Mouse (Mus musculus) kidney, embryonic 15.5 days (tissue): ENCODE measurements around the gene Armc7. TPM values are rescaled to one million over a fixed set of nuclear protein-coding genes. Genes with fewer than 3 reads are reported as not detected.
A peak's percentile ranks its signal among the peaks of the same experiment; 100 is the strongest.
"Not testable (repeated sequence)": the region's sequence is repeated elsewhere in the genome, so short reads cannot be mapped to it uniquely, and the experiment has no call there.

ENCODE experiments used
- ATAC-seq: fragments of 200-750 bp; cut with Nextera tagmentation; replicated peaks from 2 replicates; pipeline ENCODE4 v1.8.0; 2017; ENCODE audit warnings: moderate TSS enrichment; ENCODE audit not compliant: low FRiP score
- H3K27ac ChIP-seq: fragments of 300-500 bp; sonication (generic); 2 replicates; pipeline ENCODE4 v1.5.1; 2015; ENCODE audit warnings: mild to moderate bottlenecking, inconsistent platforms
- H3K27me3 ChIP-seq: fragments of 300-500 bp; sonication (generic); 2 replicates; pipeline ENCODE4 v1.6.1; 2015; ENCODE audit warnings: inconsistent platforms
- H3K36me3 ChIP-seq: fragments of 300-500 bp; sonication (generic); 2 replicates; pipeline ENCODE4 v1.6.1; 2015; ENCODE audit warnings: inconsistent platforms
- H3K4me1 ChIP-seq: fragments of 300-500 bp; sonication (generic); 2 replicates; pipeline ENCODE4 v1.6.1; 2015; ENCODE audit warnings: inconsistent platforms
- H3K4me2 ChIP-seq: fragments of 300-500 bp; sonication (generic); 2 replicates; pipeline ENCODE4 v1.6.1; 2015; ENCODE audit warnings: moderate library complexity, mild to moderate bottlenecking, inconsistent platforms
- H3K4me3 ChIP-seq: fragments of 300-500 bp; sonication (generic); replicated peaks from 2 replicates; pipeline ENCODE4 v1.5.1; 2015; ENCODE audit warnings: mild to moderate bottlenecking, inconsistent platforms
- H3K9ac ChIP-seq: fragments of 300-500 bp; sonication (generic); 2 replicates; pipeline ENCODE4 v1.6.1; 2015; ENCODE audit warnings: mild to moderate bottlenecking, inconsistent platforms
- H3K9me3 ChIP-seq: fragments of 300-500 bp; sonication (generic); replicated peaks from 2 replicates; pipeline ENCODE4 v1.6.1; 2016; ENCODE audit warnings: inconsistent platforms
- WGBS: fragments of 180-500 bp; shearing (Covaris S2); methylation state at CpG from one replicate; pipeline ENCODE4 v1.1.7; 2015; ENCODE audit warnings: mixed read lengths; 5-methylcytosine and 5-hydroxymethylcytosine counted together
- polyA plus RNA-seq: library from polyadenylated mRNA; unstranded; fragments of >200 nt; fragmentation: Nextera tagmentation; extraction: Ambion mirVana; gene quantifications from 2 replicates; pipeline ENCODE4 v1.2.1, GENCODE M21; 2015

Gene Armc7
- polyA plus RNA-seq, 1 experiment from 2014 or later = 9.1 TPM

GRCm38 (mm10) chr11:115518693-115519092 lies 43.2 kb downstream of the Armc7 start:
- H3K4me2 ChIP-seq = no peak overlapping the region
- H3K36me3 ChIP-seq = peaks cover 17% of the 10 kb centered on the region
- 47% methylated on average over 9 of the region's 9 CpGs for WGBS
- no peak overlapping the region for H3K4me3 ChIP-seq
- ATAC-seq = no peak
- H3K27me3 ChIP-seq = no peaks in the 10 kb centered on the region
- no peak overlapping the region for H3K27ac ChIP-seq
- H3K9ac ChIP-seq = no peak overlapping the region
- no peaks in the 10 kb centered on the region for H3K9me3 ChIP-seq
- peaks cover 8% of the 10 kb centered on the region; the same call in 1 of the 2 replicates for H3K4me1 ChIP-seq

DNA sequence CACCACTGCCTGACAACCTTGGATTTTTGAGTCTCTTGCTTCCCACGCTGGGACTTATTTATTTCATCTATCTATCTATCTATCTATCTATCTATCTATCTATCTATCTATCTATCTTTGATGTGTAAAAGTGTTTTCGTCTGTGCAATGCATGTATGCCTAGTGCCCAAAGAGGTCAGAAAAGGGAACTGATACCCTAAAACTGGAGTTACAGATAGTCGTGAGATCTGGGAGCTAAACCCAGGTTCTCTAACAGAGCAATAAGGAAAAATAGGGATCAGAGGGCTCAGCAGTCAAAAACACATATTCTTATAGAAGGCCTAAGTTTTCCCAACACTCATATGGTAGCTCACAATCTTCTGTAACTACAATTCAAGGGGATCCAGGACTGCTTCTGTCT lies 44.1 kb downstream of the Armc7 start:
- Histone ChIP-seq H3K4me3 (no peak overlapping the region), H3K9me3 (no peaks in the 10 kb centered on the region), H3K4me2 (no peak overlapping the region), H3K27ac (no peak overlapping the region), H3K36me3 (peaks cover 26% of the 10 kb centered on the region), H3K9ac (no peak overlapping the region), H3K4me1 (peaks cover 8% of the 10 kb centered on the region; the same call in 1 of the 2 replicates), H3K27me3 (no peaks in the 10 kb centered on the region)
- whole genome bisulfite sequencing = 84% methylated on average over 3 of the region's 3 CpGs
- ATAC-seq = no peak

- H3K9me3 ChIP-seq = no peaks in the 10 kb centered on the region
- WGBS = 89% methylated on average over 2 of the region's 2 CpGs
- no peak overlapping the region for H3K27ac ChIP-seq
- peaks cover 4% of the 10 kb centered on the region; the same call in 1 of the 2 replicates for H3K4me1 ChIP-seq
- no peaks in the 10 kb centered on the region for H3K27me3 ChIP-seq
- no peak overlapping the region for H3K9ac ChIP-seq
- peaks cover 32% of the 10 kb centered on the region for H3K36me3 ChIP-seq
- no peak overlapping the region for H3K4me3 ChIP-seq
- H3K4me2 ChIP-seq = no peak overlapping the region
- no peak for ATAC-seq
Measured at GRCm38 (mm10) chr11:115520218-115520617, 44.8 kb downstream of the Armc7 start.

DNA sequence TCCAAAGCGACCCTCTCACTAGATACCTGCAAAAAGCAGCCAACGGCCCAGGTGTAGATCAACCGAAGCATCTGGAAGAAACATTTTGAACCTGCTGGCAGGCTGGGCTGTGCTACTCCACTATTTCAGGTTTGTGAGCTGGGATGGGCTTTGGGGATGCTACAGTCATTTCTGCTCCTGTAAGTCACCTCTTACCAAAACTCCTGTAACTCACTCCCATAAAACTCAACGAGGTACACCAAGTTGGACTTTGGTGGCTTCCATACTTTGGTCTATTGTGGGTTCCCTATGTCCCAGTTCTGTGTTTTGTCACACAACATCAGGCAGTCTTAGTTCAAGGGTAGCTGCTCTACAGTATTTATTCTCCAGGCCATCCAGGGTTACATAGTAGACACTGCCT lies 45.6 kb downstream of the Armc7 start:
- Histone ChIP-seq H3K4me3 (no peak overlapping the region), H3K27me3 (no peaks in the 10 kb centered on the region), H3K9me3 (no peaks in the 10 kb centered on the region), H3K9ac (no peak overlapping the region), H3K36me3 (peaks cover 41% of the 10 kb centered on the region), H3K27ac (no peak overlapping the region), H3K4me2 (no peak overlapping the region), H3K4me1 (peaks cover 4% of the 10 kb centered on the region; the same call in 1 of the 2 replicates)
- no peak for ATAC-seq
- WGBS = 82% methylated on average over 4 of the region's 4 CpGs

DNA sequence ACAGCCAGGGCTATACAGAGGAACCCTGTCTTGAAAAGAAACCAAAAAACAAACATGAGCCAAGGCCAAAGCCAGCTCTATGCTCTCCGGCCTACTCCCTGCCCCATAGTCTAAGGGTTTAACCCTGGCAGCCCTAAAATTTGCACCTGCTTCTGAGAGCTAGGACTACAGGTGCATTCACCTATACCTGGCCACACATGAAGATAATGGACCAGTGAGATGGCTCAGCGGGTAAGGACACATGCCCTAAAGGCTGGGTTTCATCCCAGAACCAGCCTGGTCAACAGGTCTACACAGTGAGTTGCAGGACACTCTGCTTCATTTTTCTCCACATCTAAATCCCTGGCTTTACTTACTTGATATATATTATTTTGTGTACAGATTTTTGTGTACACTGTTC lies 46.8 kb downstream of the Armc7 start:
- H3K36me3 ChIP-seq = peaks cover 53% of the 10 kb centered on the region
- H3K4me2 ChIP-seq = no peak overlapping the region
- no peaks in the 10 kb centered on the region for H3K27me3 ChIP-seq
- WGBS = 93% methylated on average over 2 of the region's 2 CpGs
- no peak for ATAC-seq
- H3K27ac ChIP-seq = no peak overlapping the region
- H3K4me1 ChIP-seq = peaks cover 4% of the 10 kb centered on the region; the same call in 1 of the 2 replicates
- H3K4me3 ChIP-seq = no peak overlapping the region
- no peak overlapping the region for H3K9ac ChIP-seq
- no peaks in the 10 kb centered on the region for H3K9me3 ChIP-seq

DNA sequence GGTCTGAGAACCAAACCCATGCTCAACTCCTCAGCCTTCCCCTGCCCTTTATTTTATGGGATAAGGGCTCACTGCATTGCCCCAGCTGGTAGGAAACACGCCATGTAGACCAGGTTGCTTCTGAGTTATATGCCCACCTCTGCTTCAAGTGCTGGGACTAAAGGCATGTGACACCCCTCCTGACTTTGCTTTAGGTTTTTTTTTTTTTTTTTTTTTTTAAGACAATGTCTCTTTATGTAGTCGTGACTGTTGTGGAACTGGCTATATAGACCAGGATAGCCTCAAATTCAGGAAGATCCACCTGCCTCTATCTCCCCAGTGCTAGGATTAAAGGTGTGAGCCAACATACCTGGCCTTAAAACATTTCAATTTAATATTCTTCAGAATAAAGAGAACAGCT lies 47.2 kb downstream of the Armc7 start:
- no peak overlapping the region for H3K27ac ChIP-seq
- H3K4me2 ChIP-seq = no peak overlapping the region
- H3K4me3 ChIP-seq = no peak overlapping the region
- ATAC-seq = no peak
- no peaks in the 10 kb centered on the region for H3K9me3 ChIP-seq
- H3K36me3 ChIP-seq = peaks cover 57% of the 10 kb centered on the region
- no peaks in the 10 kb centered on the region for H3K27me3 ChIP-seq
- WGBS = 83% methylated on average over 2 of the region's 2 CpGs
- peaks cover 4% of the 10 kb centered on the region; the same call in 1 of the 2 replicates for H3K4me1 ChIP-seq
- H3K9ac ChIP-seq = no peak overlapping the region

- WGBS = 77% methylated on average over 3 of the region's 3 CpGs
- not testable (repeated sequence) for H3K27me3 ChIP-seq
- peaks cover 92% of the 10 kb centered on the region for H3K36me3 ChIP-seq
Measured at GRCm38 (mm10) chr11:115526446-115526845, 51.0 kb downstream of the Armc7 start.

GRCm38 (mm10) chr11:115534759-115535371 lies 59.4 kb downstream of the Armc7 start:
- ATAC-seq = no peak
- no peaks in the 10 kb centered on the region for H3K27me3 ChIP-seq
- H3K27ac ChIP-seq = peak overlapping the region; percentile 100
- WGBS = 4% methylated on average over 11 of the region's 11 CpGs
- H3K4me2 ChIP-seq = peak overlapping the region; percentile 65
- H3K9ac ChIP-seq = peak overlapping the region; percentile 99
- peak overlapping the region; percentile 99 for H3K4me3 ChIP-seq
- H3K36me3 ChIP-seq = peaks cover 43% of the 10 kb centered on the region
- H3K4me1 ChIP-seq = peaks cover 26% of the 10 kb centered on the region
- H3K9me3 ChIP-seq = no peaks in the 10 kb centered on the region

More at GRCm38 (mm10) chr11:115526446-115526845, 51.0 kb downstream of the Armc7 start:
- not testable (repeated sequence) for H3K4me1 ChIP-seq, H3K9me3 ChIP-seq, H3K4me3 ChIP-seq, H3K27ac ChIP-seq, H3K4me2 ChIP-seq, ATAC-seq, H3K9ac ChIP-seq

- H3K9me3 ChIP-seq = no peaks in the 10 kb centered on the region
- peak overlapping the region; percentile 65 for H3K4me2 ChIP-seq
- peak overlapping the region; percentile 100 for H3K27ac ChIP-seq
- H3K9ac ChIP-seq = peak overlapping the region; percentile 99
- WGBS = under 1% methylated on average over 78 of the region's 84 CpGs
- H3K27me3 ChIP-seq = no peaks in the 10 kb centered on the region
- H3K4me3 ChIP-seq = peak overlapping the region; percentile 99
- peaks cover 26% of the 10 kb centered on the region for H3K4me1 ChIP-seq
- peaks cover 36% of the 10 kb centered on the region for H3K36me3 ChIP-seq
- ATAC-seq = peak; percentile 84
Measured at GRCm38 (mm10) chr11:115535401-115536037, 60.1 kb downstream of the Armc7 start.

DNA sequence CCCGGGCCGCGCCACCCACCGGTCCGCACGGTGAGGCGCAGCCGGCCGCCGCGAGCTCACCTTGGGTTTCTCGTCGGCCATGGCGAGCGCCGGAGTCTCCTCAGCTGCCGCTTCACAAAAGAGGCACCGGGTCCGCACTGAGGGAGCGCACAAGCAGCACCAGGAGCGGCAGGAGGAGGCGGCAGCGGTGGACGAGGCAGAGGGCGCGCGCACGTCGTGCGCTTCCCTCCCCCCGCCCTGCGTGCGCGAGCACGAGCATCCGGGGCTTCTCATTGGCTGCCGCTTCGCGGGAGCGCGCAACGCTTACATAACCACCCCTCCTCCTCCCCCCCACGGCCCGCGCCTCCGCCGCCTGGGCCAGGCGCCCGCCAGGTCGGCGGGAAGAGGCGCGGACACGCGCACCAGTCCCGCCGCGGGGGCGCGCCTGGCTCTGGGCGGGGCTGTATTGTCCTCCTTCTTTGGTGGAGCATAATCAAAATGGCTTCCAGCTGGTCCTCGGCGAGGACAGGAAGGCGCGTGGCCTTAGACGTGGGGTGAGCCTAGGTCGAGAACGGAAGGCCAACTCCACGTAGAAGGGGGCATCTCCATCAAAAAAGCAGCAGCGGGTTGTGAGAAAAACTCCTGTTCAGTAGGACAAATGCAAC lies 60.7 kb downstream of the Armc7 start, which contains the start of gene Sumo2:
TSS of gene Sumo2 (minus strand) at position 239 of the 644 bp plus-strand sequence.
- H3K4me2 ChIP-seq = peak within 1 kb of the TSS; percentile 65
- H3K36me3 ChIP-seq = peaks cover 31% of the 10 kb centered on the region
- no peaks in the 10 kb centered on the region for H3K27me3 ChIP-seq
- H3K9ac ChIP-seq = peak within 1 kb of the TSS; percentile 99
- peak within 1 kb of the TSS; percentile 99 for H3K4me3 ChIP-seq
- peak within 1 kb of the TSS; percentile 100 for H3K27ac ChIP-seq
- no peaks in the 10 kb centered on the region for H3K9me3 ChIP-seq
- ATAC-seq = peak; percentile 93
- H3K4me1 ChIP-seq = peaks cover 26% of the 10 kb centered on the region
- under 1% methylated on average over 70 of the region's 70 CpGs for WGBS

DNA sequence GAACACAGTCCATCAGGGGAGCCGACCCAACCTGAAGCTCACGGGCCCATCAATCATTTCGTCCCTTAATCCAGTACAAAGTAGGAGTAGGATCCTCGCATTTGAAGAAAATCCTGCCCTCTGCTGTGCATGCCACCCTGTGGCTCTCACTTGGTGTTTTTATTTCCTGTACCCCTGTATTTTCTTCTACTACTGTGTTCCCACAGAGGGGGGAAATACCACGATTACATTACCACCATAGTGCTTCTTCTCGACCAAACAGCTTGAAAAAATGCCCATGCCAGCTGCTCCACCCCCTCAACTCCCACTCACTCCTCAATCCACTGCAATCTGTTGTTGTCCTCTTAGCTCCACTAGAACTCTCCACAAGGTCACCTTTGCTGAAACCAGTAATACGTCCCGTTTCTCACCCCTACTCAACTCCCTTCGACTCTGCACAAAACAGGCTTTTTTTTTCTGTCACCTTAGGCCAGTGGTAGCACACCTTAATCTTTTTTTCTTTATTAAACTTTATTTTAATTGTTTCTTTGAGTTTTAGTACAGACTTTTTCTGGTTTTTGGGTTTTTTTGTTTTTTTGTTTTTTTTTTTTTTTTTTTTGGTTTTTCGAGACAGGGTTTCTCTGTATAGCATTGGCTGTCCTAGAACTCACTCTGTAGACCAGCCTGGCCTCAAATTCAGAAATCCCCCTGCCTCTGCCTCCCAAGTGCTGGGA lies 61.5 kb downstream of the Armc7 start:
- no peak overlapping the region for H3K9ac ChIP-seq
- peak overlapping the region; percentile 99 for H3K4me3 ChIP-seq
- no peaks in the 10 kb centered on the region for H3K27me3 ChIP-seq
- peak overlapping the region; percentile 100 for H3K27ac ChIP-seq
- peak overlapping the region; percentile 65 for H3K4me2 ChIP-seq
- ATAC-seq = no peak
- WGBS = 82% methylated on average over 10 of the region's 10 CpGs
- H3K9me3 ChIP-seq = no peaks in the 10 kb centered on the region
- peaks cover 26% of the 10 kb centered on the region for H3K4me1 ChIP-seq
- peaks cover 22% of the 10 kb centered on the region for H3K36me3 ChIP-seq
